Mouse (Mus musculus): ENCODE measurements around the gene Ndrg4. TPM values are rescaled to one million over a fixed set of nuclear protein-coding genes. Genes with fewer than 3 reads are reported as not detected.

The Ndrg4 gene
- polyA plus RNA-seq, 1 experiment from 2014 or later: 27.4 TPM

DNA sequence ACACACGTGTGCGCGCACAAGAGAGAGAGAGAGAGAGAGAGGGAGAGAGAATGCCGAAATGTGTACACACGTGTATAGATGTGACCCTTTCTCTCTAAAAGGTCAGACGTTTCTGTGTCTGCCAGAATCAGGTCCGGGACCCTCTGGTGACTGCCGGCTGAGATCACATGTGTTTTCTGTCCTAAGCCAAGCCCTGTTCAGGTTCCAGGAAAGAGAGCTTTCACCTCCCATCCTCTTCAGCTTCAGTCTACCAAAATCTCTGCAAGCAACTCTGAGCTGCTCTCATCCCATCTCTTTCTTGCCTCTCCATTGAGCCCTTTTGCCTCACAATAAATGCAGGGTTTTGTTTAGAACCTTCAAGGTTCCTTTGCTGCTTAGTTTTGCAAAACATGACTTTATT lies 19.9 kb downstream of the Ndrg4 start:
- WGBS: 65% methylated on average over 8 of the region's 8 CpGs
- no peak for DNase-seq (ENCODE audit: low spot score)
- Histone ChIP-seq H3K9me3 (replicated peaks) (no peaks in the 10 kb centered on the region), H3K36me3 (no peaks in the 10 kb centered on the region), H3K27me3 (ENCODE audit: low read depth, poor library complexity, severe bottlenecking) (peaks cover 59% of the 10 kb centered on the region), H3K4me3 (no peak overlapping the region), H3K4me1 (peaks cover 28% of the 10 kb centered on the region), H3K27ac (replicated peaks) (no peak overlapping the region)

DNA sequence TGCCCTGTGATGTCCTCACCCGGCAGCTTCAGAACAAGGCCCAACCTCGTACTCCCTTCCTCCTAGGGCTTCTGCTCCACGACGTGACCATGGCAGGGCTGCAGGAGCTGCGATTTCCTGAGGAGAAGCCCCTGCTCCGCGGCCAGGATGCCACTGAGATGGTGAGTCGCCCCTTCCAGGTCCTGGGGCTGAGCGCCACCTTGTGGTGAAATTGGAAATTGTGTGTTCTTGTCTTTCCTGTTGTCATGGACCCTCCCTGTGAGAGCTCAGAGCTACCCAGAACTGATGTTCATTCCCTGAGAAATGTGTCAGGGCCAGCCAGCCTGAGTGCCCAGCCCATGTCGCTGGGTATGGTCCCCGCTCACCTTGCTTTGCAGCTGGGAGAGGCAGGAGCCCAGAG lies 20.3 kb downstream of the Ndrg4 start:
- Histone ChIP-seq H3K27ac (replicated peaks) (no peak overlapping the region), H3K36me3 (no peaks in the 10 kb centered on the region), H3K4me1 (peaks cover 30% of the 10 kb centered on the region), H3K4me3 (no peak overlapping the region; the same call in 1 of the 2 replicates), H3K9me3 (replicated peaks) (no peaks in the 10 kb centered on the region), H3K27me3 (ENCODE audit: low read depth, poor library complexity, severe bottlenecking) (peaks cover 63% of the 10 kb centered on the region)
- peak; percentile 89 for DNase-seq (ENCODE audit: low spot score)
- WGBS: 3% methylated on average over 11 of the region's 11 CpGs

DNA sequence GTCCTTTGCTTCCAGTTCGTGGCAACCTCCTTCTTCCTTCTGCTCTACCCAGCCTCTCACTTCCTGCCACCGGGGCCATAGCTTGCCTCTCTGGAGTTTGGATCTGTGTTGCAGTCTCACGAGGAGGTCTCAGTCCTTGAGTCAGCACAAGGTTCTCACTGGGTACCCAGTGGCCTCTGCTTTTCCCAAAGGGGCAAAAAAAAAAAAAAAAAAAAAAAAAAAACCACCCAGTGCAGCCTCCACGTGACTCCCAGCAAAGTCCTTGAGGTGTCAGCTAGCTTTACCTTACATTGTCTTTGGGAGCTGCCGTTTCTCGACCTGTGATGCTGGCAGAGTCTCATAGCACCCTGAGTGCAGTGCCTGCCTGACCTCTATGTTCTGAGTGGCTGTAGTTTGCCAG lies 21.4 kb downstream of the Ndrg4 start:
- Histone ChIP-seq H3K9me3 (replicated peaks) (no peaks in the 10 kb centered on the region), H3K27ac (replicated peaks) (no peak overlapping the region), H3K4me3 (no peak overlapping the region), H3K36me3 (no peaks in the 10 kb centered on the region), H3K27me3 (ENCODE audit: low read depth, poor library complexity, severe bottlenecking) (peaks cover 65% of the 10 kb centered on the region), H3K4me1 (peaks cover 38% of the 10 kb centered on the region)
- WGBS: 42% methylated on average over 6 of the region's 6 CpGs
- DNase-seq (ENCODE audit: low spot score): no peak

DNA sequence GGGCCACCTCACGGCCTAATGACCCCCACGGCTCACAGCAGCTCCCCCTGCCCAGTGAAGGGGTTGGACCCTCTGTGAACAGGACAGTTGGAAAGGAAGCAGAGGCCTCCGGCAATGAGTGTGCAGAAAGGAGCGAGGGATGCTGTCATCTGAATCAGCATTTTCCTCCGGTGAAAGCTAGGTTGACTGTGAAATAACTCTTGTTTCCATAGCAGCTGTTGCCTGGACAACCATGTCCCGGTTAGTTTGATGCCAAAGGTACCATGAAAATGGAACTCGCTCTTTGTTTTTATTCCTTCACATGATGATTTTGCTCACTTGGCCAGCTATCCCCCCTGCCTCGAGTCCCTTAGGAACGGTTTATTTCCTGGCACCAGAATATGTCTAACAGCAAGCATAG lies 23.5 kb downstream of the Ndrg4 start:
- H3K9me3 ChIP-seq (replicated peaks): no peaks in the 10 kb centered on the region
- no peak overlapping the region for H3K27ac ChIP-seq (replicated peaks)
- peaks cover 39% of the 10 kb centered on the region for H3K4me1 ChIP-seq
- peaks cover 44% of the 10 kb centered on the region for H3K27me3 ChIP-seq (ENCODE audit: low read depth, poor library complexity, severe bottlenecking)
- DNase-seq (ENCODE audit: low spot score): no peak
- no peak overlapping the region for H3K4me3 ChIP-seq
- 72% methylated on average over 9 of the region's 9 CpGs for WGBS
- no peaks in the 10 kb centered on the region for H3K36me3 ChIP-seq

DNA sequence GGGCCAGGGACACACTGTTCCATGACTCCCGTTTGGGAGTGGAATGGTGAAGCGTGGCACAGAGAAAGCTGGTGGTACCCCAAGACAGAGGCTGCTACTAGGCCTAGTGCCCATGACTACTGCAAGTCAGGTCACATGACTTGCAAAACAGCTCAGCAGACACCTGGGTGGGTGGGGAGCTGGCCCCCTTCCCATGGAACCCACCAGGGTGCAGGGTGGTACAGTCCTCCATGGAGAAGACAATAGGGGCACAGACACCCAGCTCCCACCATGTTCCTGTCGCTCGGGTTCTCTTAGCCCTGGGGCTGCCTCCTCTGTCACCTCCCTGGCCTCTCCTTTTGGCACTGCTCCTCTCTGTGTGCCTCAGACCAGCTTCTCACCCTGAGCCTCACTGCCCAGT lies 25.0 kb downstream of the Ndrg4 start:
- H3K27me3 ChIP-seq (ENCODE audit: low read depth, poor library complexity, severe bottlenecking): peaks cover 29% of the 10 kb centered on the region
- no peak overlapping the region for H3K27ac ChIP-seq (replicated peaks)
- no peak for DNase-seq (ENCODE audit: low spot score)
- H3K9me3 ChIP-seq (replicated peaks): no peaks in the 10 kb centered on the region
- H3K4me3 ChIP-seq: no peak overlapping the region
- H3K4me1 ChIP-seq: peaks cover 35% of the 10 kb centered on the region
- H3K36me3 ChIP-seq: peaks cover 3% of the 10 kb centered on the region
- 79% methylated on average over 4 of the region's 4 CpGs for WGBS

DNA sequence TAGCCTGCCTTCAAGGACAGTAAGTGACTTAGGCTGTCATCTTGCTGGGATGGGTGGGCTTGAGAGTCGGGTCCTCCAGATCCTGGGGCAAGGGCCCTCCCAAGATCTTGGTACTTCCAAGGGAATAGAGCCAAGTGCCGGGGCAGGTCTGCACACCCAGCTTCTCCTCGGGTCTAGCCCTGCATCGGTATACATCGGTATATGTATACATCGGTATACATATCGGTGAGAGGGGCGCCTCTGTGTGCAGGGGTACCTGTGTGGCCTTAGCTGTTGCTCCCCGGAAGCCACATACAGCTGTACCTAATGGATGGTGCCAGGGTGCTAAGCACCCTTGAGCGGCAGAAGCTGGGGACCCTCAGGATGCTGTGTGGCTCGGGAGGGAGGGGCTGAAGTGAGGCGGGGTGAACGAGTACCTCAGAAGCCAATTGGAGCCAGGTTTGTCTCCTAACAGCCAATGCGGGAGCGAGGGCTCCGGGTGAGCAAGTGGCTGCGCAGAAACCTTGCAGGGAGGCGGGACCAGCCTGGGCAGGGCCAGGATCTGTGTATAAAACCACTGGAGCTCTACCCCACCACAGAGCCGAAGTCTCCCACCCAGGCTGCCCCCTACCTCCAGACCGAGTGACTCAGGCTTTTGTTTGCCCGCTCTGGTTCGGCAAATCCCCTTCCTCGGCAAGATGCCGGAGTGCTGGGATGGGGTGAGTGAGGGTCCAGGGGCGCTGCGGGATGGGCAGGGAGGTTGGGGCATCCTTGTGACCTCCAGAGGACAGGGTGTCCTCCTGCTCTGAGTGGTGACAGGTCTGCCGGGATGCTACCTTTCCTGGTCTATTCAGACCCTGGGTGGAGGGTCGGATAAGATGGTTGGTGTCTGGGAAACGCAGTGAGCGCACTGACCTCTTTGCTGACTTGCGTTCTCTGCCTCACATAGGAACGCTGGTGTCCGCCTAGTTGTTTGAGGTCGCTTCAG lies 26.0 kb downstream of the Ndrg4 start:
- peak overlapping the region; percentile 79 for H3K4me3 ChIP-seq
- peaks cover 3% of the 10 kb centered on the region for H3K36me3 ChIP-seq
- 4% methylated on average over 34 of the region's 34 CpGs for WGBS
- H3K27ac ChIP-seq (replicated peaks): peak overlapping the region; percentile 80
- peak; percentile 91 for DNase-seq (ENCODE audit: low spot score)
- H3K4me1 ChIP-seq: peaks cover 32% of the 10 kb centered on the region
- H3K27me3 ChIP-seq (ENCODE audit: low read depth, poor library complexity, severe bottlenecking): peaks cover 20% of the 10 kb centered on the region
- no peaks in the 10 kb centered on the region for H3K9me3 ChIP-seq (replicated peaks)

DNA sequence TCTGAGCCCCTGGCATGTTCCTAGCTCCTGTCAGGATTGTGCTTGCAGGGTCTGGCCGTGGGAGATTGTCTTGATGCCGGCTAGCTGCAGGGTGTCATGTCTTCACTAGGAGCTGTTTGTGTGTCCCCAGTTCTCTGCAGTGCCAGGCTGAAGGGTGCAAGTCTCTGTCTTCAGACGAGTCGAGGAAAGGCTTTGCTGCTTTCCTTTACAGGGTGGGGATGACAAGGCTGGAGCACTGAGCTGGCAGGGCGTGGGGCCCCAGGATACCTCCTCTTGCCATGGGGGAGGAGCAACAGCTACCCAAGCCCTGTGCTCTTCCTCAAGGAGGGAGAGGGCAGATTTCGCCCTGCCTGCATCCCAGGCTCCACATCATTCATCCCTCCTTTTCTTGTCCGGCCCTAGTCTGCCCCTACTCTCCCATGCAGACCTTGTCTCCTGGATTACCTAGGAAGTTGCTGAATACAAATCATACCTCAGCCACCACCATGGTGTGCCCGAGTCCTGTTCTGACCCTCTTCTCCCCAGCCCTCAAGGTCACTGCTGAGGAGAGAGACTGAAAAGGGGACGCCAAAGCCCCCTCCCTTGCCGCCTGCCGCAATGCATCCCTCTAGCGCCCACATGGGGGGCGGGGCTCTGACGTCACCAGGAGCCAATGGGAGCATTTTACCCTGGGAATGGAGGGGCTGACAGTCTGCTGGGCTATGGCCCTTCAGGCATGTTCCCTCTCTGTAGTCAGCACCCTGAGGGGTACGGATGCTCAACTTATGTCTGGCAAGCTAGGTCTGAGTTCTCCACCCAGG lies 26.9 kb downstream of the Ndrg4 start:
- H3K4me1 ChIP-seq: peaks cover 32% of the 10 kb centered on the region
- H3K9me3 ChIP-seq (replicated peaks): no peaks in the 10 kb centered on the region
- peaks cover 3% of the 10 kb centered on the region for H3K36me3 ChIP-seq
- H3K4me3 ChIP-seq: peak overlapping the region; percentile 79
- peak; percentile 77 for DNase-seq (ENCODE audit: low spot score)
- H3K27ac ChIP-seq (replicated peaks): peak overlapping the region; percentile 80
- peaks cover 15% of the 10 kb centered on the region for H3K27me3 ChIP-seq (ENCODE audit: low read depth, poor library complexity, severe bottlenecking)
- 3% methylated on average over 15 of the region's 15 CpGs for WGBS

DNA sequence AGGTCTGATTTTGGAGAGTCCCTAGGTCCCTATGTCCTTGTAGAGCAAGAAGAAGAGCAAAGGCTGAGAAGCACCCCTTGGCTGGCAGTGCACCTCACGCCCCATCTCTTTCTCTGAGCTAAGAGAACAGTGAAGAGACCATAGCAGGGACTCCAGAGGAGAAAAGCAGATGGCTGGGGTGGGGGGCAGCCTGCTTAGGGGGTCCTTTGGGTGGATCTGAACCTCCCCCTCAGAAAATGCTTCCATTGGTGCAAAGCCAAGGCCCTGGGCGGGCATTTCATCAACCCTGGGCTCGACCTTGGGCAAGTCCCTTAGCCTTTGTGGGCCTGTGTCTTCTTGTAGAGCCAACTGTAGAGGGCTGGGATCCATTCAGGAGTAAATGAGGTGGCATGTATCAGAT lies 27.8 kb downstream of the Ndrg4 start:
- Histone ChIP-seq H3K4me3 (peak overlapping the region; percentile 79; the same call in 1 of the 2 replicates), H3K36me3 (peaks cover 3% of the 10 kb centered on the region), H3K27ac (replicated peaks) (no peak overlapping the region), H3K27me3 (ENCODE audit: low read depth, poor library complexity, severe bottlenecking) (peaks cover 15% of the 10 kb centered on the region), H3K9me3 (replicated peaks) (no peaks in the 10 kb centered on the region), H3K4me1 (peaks cover 32% of the 10 kb centered on the region)
- no peak for DNase-seq (ENCODE audit: low spot score)
- 93% methylated on average over 3 of the region's 3 CpGs for WGBS

DNA sequence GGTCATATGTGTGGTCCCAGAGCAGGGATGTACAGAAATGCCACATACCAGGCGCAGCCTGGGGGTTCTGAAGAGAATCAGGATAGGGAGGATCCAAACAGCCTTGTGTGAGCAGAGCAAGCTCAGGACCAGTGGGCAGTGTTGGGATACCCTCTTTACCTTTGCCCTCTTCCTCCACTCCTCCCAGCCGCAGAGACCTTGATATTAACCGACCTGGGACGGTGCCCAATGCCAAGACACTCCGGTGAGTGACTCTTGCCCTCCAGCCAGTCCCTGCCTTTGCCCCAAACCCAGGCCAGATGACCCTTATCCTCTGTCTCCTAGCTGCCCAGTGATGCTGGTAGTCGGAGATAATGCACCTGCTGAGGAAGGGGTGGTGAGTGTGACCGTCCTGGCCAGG lies 32.8 kb downstream of the Ndrg4 start:
- Histone ChIP-seq H3K4me3 (no peak overlapping the region), H3K9me3 (replicated peaks) (no peaks in the 10 kb centered on the region), H3K27ac (replicated peaks) (no peak overlapping the region), H3K4me1 (peaks cover under 1% of the 10 kb centered on the region), H3K36me3 (peaks cover 7% of the 10 kb centered on the region), H3K27me3 (ENCODE audit: low read depth, poor library complexity, severe bottlenecking) (no peaks in the 10 kb centered on the region)
- 83% methylated on average over 7 of the region's 7 CpGs for WGBS
- no peak for DNase-seq (ENCODE audit: low spot score)

DNA sequence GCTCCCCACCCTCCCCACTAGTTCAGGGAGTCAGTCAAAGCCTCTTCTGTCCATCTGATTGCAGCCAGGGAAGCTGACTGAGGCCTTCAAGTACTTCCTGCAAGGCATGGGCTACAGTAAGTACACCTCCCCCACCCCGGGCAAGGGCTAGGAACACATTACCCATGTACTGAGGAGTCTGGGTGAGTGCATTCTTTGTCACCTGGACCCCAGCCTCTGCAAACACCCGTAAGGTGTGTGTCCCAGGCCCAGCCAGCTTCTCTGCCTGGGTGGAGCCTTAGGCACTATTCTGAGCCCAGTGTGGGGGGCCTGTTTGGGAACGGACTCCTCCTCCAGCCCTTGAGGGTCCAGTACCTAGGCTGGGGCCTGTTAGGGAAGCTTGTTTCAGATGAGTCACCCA lies 34.2 kb downstream of the Ndrg4 start:
- H3K27me3 ChIP-seq (ENCODE audit: low read depth, poor library complexity, severe bottlenecking): no peaks in the 10 kb centered on the region
- H3K36me3 ChIP-seq: peaks cover 7% of the 10 kb centered on the region
- peaks cover 10% of the 10 kb centered on the region for H3K4me1 ChIP-seq
- 73% methylated on average over 3 of the region's 3 CpGs for WGBS
- H3K4me3 ChIP-seq: no peak overlapping the region
- H3K27ac ChIP-seq (replicated peaks): no peak overlapping the region; the same call in 1 of the 2 replicates
- DNase-seq (ENCODE audit: low spot score): no peak
- no peaks in the 10 kb centered on the region for H3K9me3 ChIP-seq (replicated peaks)

DNA sequence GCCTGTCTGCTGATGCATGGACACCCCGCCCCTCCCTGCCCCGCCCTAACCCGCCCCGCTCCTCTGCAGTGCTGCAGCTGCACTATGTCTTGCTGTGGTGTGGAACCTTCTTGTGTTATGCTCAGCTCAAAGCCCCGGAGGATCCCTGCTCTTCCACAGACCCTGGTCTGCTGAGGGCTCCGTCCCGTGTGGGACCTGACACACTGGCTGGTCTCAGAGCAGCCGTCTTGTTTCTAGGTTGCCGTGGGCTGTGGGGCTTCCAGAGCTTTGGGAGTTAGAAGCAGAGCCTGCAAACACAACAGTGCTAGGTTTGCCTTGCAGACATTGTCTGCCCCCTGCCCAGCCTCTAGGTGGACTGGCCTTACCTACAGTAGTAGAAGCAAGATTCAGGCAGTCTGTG lies 35.6 kb downstream of the Ndrg4 start:
- H3K4me3 ChIP-seq: no peak overlapping the region
- DNase-seq (ENCODE audit: low spot score): no peak
- WGBS: 91% methylated on average over 9 of the region's 9 CpGs

DNA sequence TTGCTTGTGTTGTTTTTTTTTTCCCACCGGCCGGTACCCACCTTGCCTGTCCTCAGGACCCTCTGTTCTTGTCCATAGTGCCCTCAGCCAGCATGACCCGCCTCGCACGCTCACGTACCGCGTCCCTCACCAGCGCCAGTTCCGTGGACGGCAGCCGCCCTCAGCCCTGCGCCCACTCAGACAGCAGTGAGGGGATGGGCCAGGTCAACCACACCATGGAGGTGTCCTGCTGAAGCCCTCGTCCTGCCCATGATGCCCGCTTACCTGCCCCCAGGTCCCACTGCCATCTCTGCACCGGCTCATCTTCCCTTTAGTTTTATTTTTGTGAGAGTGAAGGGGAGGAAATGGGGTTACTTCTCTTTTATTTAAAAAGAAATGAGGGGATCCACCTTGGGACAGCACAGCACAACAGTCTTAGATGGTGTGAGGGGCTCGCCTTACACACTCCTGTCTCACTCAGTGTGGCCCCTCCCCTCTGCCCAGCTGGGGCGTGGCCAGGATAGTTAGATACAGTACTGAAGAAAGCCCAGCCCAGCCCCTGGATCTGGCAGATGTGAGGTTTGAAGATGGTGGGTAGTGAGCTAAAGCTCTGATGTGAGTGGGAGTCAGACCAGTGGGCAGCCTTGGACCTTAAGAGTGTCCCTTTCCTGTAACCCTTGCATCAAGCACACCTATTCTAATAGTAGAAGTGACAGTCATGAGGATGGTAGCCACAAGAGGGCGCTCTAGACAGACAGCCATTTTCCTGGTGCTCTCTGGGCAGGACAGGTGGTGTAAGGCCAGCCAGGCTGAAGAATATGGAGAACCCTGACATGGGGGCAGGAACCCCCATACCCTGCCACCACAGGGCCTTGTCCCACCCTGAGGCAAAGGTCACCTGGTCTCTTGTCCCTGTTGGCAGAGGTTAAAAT lies 36.6 kb downstream of the Ndrg4 start:
- no peak overlapping the region for H3K27ac ChIP-seq (replicated peaks)
- H3K36me3 ChIP-seq: peaks cover 17% of the 10 kb centered on the region
- H3K9me3 ChIP-seq (replicated peaks): no peaks in the 10 kb centered on the region
- no peak overlapping the region for H3K4me3 ChIP-seq
- WGBS: 77% methylated on average over 19 of the region's 19 CpGs
- peak; percentile 75 for DNase-seq (ENCODE audit: low spot score)
- peaks cover 23% of the 10 kb centered on the region for H3K4me1 ChIP-seq
- H3K27me3 ChIP-seq (ENCODE audit: low read depth, poor library complexity, severe bottlenecking): no peaks in the 10 kb centered on the region

More for the DNA sequence above, 35.6 kb downstream of the Ndrg4 start:
- Histone ChIP-seq H3K4me1 (peaks cover 23% of the 10 kb centered on the region), H3K9me3 (replicated peaks) (no peaks in the 10 kb centered on the region), H3K36me3 (peaks cover 8% of the 10 kb centered on the region; the same call in 1 of the 2 replicates), H3K27me3 (ENCODE audit: low read depth, poor library complexity, severe bottlenecking) (no peaks in the 10 kb centered on the region), H3K27ac (replicated peaks) (no peak overlapping the region)
